Mouse (Mus musculus): ENCODE measurements around the gene 2310039H08Rik. TPM values are rescaled to one million over a fixed set of nuclear protein-coding genes. Genes with fewer than 3 reads are reported as not detected.
A peak's percentile ranks its signal among the peaks of the same experiment; 100 is the strongest.
"Not testable (repeated sequence)": the region's sequence is repeated elsewhere in the genome, so short reads cannot be mapped to it uniquely, and the experiment has no call there.

Gene 2310039H08Rik
- total RNA-seq, 4 experiments from 2014 or later = 24.2 to 33.2 (median 28.9) TPM

GRCm38 (mm10) chr17:46758753-46759152 lies 13.7 kb upstream of the 2310039H08Rik start:
- DNase-seq (ENCODE audit: low spot score) = no peak

DNA sequence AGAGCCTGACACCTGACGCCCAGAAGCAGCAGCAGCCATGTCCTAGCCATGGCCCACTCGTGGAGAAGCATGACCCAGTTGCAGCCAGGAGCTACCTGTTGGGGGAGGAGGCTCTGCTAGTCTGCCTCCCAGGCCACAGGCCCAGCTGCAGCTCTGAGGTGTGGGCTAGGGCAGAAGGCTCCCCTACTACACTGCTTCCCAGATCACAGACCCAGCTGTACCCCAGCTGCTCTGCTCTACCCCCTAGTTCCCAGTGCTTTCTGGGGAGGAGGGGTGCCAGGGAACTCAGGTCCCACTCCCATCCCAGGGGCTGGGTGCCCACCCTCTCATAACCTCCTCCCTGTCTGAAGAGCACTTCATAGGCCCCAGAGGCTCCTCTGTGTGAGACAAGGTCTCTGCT lies 8.9 kb upstream of the 2310039H08Rik start, which contains the start of gene Ptcra:
Gene Ptcra (minus strand): TSS at position 169 of the 400 bp plus-strand sequence.
- DNase-seq (ENCODE audit: low spot score) = no peak

- not testable (repeated sequence) for DNase-seq (ENCODE audit: low spot score)
These were observed 7.5 kb upstream of the 2310039H08Rik start for GRCm38 (mm10) chr17:46764916-46765315.

- DNase-seq (ENCODE audit: low spot score) = no peak
These were observed 4.6 kb upstream of the 2310039H08Rik start for GRCm38 (mm10) chr17:46767868-46768267.

DNA sequence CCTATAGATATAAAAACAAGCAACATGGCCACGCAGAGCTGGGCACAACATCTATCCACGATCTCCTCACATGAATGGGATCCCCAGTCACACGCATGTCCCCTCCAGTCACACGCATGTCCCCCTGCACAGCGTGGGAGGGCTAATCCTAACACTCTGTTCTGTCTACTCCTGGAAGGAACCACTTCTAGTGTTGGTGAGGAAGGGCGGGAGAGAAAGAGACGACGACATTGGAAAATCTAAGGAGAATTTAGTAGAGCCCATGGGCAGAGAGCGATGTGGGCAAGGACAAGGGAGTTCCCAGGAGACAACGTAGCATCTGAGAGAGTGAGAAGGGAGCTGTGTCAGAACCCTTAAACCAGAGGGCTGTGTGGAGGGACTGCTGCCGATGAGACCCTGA lies 1.9 kb upstream of the 2310039H08Rik start:
- DNase-seq (ENCODE audit: low spot score) = no peak

- DNase-seq (ENCODE audit: low spot score) = no peak
These were observed 1.4 kb upstream of the 2310039H08Rik start for GRCm38 (mm10) chr17:46771025-46771424.

DNA sequence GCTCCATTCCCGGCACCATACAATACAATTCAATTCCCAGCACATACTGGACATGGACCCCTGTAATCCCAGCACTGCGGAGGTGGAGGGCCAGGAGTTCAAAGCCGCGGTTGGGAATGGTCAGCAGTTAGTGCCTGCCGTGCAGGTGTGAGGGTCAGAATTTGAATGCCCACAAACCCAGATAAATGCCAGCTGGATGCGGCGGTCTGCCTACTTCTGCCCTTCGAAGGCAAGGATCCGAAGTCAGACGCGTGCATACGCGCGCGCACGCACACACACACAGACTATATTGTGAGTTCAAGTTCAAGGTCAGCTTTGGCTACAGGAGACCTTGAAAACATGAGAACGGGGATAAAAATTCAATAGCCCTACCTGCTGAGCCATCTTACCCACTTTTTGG lies 819 bp upstream of the 2310039H08Rik start:
- DNase-seq (ENCODE audit: low spot score) = no peak

DNA sequence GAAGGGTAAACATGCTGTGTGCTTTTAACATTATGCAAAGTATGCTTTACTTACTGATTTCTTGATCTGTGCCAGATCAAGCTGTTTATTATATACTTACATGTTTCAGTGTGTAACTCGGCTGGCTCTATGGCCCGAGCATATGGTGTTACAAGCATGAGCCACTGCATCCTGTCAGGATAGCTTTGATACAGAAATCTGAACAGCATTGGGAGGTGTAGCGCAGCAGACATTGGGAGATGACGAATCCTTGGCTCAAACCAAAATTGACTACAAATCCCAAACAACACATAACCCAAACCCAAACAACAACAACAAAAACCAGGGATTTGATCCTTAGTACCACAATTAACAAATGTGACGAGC lies 414 bp upstream of the 2310039H08Rik start:
- no peak for DNase-seq (ENCODE audit: low spot score)

DNA sequence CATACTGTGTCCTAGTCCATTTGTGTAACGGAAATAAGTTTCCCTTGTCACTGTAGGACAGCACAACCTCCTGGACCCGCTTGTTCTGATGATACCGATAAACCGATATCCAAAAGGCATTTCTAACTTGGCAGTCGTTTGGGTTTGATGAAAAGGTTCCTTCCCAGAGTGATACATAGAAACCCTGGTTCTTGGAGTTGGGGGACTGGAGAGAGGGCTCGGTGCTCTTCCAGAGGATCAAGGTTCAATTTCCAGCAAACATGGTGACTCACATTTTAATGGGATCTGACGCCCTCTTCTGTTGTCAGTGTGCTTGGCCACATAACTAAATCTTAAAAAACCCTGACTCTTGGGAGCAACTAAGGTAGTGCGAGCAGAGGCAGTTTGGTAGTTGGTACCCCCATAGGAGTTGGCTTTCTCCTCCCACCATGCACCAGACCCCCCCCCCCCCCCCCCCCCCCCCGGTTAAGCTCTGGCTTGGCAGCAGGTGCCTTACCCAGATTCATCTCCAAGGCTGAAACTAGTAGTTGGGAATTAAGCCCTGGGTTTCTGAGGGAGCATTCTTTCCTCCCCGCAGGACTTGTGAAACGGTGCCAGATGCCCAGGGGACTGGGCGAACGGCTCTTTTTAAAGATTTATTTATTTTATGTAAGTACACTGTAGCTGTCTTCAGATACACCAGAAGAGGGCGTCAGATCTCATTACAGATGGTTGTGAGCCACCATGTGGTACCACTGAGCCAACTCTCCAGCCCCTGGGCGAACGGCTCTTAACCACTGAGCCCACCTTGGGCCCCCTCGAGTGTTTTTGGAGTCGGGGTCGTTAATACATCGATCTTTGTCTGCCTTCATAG lies 1.1 kb downstream of the 2310039H08Rik start:
- DNase-seq (ENCODE audit: low spot score) = no peak

DNA sequence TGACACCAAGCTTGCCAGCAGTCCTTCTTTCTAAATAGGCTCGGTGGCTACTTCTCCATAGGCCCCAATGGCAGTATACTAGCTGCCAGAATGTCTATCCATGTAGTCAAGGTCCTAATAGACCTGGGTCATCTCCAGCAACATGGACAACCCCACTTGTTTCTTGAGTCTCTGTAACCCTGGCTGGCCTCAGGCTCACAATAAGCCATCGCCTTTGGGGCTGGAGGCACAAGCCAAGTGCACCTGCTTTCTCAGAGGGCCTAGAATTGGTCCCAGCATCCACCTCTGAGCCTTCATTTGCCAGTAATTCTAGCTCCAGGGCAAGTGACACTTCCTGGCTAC lies 1.7 kb downstream of the 2310039H08Rik start:
- DNase-seq (ENCODE audit: low spot score) = no peak

DNA sequence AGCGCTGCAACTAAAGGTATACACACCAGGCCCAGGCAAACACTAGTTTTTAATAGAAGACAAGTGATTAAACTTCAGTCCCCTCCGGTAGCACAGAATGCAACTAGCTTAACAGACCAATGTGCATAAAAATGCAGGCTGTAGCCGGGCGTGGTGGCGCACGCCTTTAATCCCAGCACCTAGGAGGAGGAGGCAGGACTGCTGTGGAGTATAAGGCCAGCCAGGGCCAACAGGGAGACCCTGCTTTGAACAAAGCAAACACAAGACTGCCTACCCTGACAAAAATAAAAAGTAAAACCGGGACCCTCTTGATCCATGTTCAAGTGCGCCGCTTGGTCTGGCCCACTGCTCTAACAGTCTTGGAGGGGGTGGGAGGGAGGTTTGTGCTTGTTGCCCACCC lies 2.6 kb downstream of the 2310039H08Rik start:
- no peak for DNase-seq (ENCODE audit: low spot score)

GRCm38 (mm10) chr17:46776087-46776486 lies 3.7 kb downstream of the 2310039H08Rik start:
- DNase-seq (ENCODE audit: low spot score) = no peak

DNA sequence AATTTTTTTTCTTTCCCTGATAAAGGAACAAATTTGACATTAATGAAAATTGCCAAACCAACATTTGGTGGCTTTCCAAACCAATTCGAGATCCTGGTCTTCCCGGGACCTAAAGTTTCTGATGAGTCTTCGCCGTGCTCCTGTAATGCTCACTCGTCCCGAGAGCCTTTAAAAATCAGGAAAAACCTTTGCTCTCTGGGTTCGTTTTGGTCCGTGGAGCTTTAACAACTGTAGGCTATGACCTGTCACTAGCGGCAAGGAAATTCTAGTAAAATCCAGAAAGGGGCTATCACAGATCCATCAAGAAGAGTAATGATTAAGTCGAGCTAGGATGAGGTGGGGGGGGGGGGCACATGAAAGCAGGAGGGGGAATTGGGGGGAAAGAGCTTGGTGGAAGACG lies 9.4 kb downstream of the 2310039H08Rik start:
- DNase-seq (ENCODE audit: low spot score) = no peak

DNA sequence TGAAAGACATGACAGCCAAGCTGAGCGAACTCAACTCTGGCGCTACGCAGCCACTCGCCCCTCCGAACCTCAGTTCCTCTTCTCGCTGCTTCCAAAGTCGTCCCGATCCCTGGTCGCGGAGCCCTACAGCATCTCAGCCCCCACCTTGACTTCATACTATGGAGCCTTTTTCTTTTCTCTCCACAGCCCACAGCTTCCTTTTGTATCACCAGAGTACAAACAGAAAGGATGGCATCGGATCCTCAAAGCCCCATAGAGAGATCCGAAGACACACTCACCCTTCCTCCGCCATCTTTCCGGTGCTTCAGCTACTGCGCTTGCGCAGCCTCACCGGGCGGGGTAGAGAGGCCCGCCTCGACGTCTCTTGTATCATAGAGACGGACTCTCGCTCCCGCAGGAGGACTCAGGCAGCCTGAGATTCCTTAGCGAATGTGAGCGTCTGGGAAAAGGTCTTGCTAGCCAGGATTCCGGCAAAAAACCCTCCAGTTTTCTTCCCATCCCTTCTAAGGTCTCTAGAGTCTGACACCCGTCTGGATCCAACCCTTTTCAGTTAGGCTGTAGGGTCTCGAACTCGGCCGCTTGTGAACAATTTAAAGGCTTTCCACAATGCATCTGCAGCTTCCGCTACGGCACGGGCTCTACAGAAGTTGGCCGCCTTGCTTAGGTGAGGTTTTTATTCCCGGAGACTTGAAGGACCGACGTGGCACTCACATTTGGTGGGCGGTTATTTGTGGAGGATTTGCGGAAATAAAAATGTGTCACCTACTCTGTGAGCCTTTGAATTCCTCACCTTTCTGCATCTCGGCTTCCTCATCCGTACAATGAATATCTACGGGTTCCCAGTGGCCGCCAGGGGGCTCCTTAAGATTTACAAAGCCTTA lies 10.1 kb downstream of the 2310039H08Rik start, which contains the start of gene Rpl7l1:
Gene Rpl7l1 (minus strand): TSS at position 332 of the 881 bp plus-strand sequence.
- peak; percentile 93 for DNase-seq (ENCODE audit: low spot score)

DNA sequence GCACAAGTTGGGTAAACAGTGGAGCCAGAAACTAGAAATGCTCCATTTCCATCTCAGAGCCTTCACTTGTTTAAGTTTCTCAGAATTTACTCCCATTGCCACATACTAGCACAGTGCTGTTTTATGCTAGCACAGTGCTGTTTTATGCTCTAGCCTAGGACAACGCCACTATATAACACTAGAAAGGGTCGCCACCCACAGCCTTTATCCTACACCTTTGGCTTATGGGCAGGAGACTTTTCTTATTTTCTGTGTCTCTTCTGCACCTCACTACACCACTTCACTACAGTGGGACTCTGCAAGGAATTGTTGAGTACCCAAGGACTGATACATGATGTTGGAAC lies 10.8 kb downstream of the 2310039H08Rik start:
- DNase-seq (ENCODE audit: low spot score) = no peak

GRCm38 (mm10) chr17:46786952-46787351 lies 14.5 kb downstream of the 2310039H08Rik start:
- DNase-seq (ENCODE audit: low spot score) = no peak

GRCm38 (mm10) chr17:46787974-46788373 lies 15.5 kb downstream of the 2310039H08Rik start:
- not testable (repeated sequence) for DNase-seq (ENCODE audit: low spot score)

- DNase-seq (ENCODE audit: low spot score) = no peak
These were observed 20.5 kb downstream of the 2310039H08Rik start for GRCm38 (mm10) chr17:46792963-46793362.

DNA sequence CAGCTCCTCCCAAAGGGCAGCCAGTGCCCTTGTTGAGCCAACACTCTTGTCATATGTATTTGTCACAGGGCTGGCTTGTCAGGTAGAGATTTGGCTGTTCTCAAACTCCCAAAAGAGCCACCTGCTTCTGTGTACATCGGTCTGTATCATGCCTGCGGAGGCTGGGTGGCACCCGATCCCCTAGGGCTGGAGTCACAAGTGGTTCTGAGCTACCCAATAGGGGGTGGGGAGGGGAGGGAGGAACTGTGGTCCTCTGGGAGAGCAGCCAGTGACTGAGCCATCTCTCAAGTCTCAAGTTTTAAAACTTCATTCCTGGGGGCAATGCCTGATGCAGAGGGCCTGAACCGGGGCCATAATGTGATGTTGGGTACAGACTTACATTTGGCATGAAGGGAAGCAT lies 24.3 kb downstream of the 2310039H08Rik start:
- DNase-seq (ENCODE audit: low spot score) = no peak

DNA sequence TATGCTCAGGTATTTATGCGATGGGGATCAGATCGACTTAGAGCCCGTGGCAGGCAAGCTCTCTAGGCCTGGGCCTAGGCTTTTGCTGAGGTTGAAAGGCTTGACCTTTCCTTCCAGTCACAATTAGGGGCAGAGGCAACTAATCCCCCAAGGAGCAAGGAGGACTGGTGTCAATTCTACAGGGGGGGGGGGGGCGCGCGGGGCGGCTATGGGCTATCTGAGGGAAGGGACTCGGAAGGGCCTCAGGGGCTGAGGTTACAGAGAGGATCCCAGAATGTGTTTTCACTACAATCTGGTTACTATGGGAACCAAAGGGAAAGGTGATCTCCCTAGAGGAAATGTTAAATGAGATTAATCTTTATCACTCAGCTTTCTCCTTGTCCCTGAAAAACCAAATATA lies 25.0 kb downstream of the 2310039H08Rik start:
- DNase-seq (ENCODE audit: low spot score) = no peak

GRCm38 (mm10) chr17:46799680-46800079 lies 27.2 kb downstream of the 2310039H08Rik start:
- DNase-seq (ENCODE audit: low spot score) = no peak

GRCm38 (mm10) chr17:46801761-46802160 lies 29.3 kb downstream of the 2310039H08Rik start:
- no peak for DNase-seq (ENCODE audit: low spot score)

DNA sequence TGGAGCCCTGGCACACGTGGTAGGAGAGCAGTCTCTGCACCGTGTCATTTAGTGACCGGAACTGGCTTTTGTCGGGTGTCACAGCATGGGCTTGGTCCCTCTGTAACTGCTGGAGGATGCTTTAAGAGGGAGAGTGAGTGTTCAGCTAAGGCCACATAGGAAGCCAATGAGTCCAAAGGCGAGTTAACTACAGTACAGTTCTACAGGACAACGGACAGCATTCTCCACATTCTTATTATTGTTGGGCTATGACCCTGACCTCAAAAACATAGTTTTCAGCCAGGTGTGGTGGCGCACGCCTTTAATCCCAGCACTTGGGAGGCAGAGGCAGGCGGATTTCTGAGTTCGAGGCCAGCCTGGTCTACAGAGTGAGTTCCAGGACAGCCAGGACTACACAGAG lies 35.9 kb downstream of the 2310039H08Rik start:
- DNase-seq (ENCODE audit: low spot score) = no peak

Measured in heart, adult 8-10 months (tissue).